Mouse (Mus musculus) heart, adult 9 months (tissue): Measurements from ENCODE around the gene Tmprss7.

Source experiments
- DNase-seq, 2 experiments: peaks; one replicate each; pipeline ENCODE4 v3.0.0; 2022; ENCODE audit warnings: low spot score in 2 of 2

Tmprss7 gene

GRCm38 (mm10) chr16:45693558-45693957, at the start of gene Tmprss7:
TSS of gene Tmprss7 (minus strand) at chr16:45693658.
- no peak for DNase-seq

GRCm38 (mm10) chr16:45742615-45743476, 49.4 kb upstream of the Tmprss7 start, which contains the start of gene Abhd10:
TSS of gene Abhd10 (minus strand) at chr16:45742955.
- DNase-seq = peak; percentile 95 to 96

- DNase-seq = no peak
These were observed 44.4 kb upstream of the Tmprss7 start for GRCm38 (mm10) chr16:45737880-45738279.

- no peak for DNase-seq
These were observed 43.3 kb upstream of the Tmprss7 start for GRCm38 (mm10) chr16:45736724-45737123.

- DNase-seq = no peak
These were observed 35.7 kb upstream of the Tmprss7 start for GRCm38 (mm10) chr16:45729163-45729562.

- DNase-seq = no peak
These were observed 31.3 kb upstream of the Tmprss7 start for GRCm38 (mm10) chr16:45724742-45725102.

- no peak for DNase-seq
These were observed 30.7 kb upstream of the Tmprss7 start, which contains the start of gene Tagln3 for GRCm38 (mm10) chr16:45724061-45724741. TSS of gene Tagln3 (minus strand) at chr16:45724608.

GRCm38 (mm10) chr16:45723172-45723901, 29.9 kb upstream of the Tmprss7 start:
- DNase-seq = no peak

GRCm38 (mm10) chr16:45722460-45722951, 29.0 kb upstream of the Tmprss7 start:
- no peak for DNase-seq

GRCm38 (mm10) chr16:45720022-45720630, 26.7 kb upstream of the Tmprss7 start:
- DNase-seq = no peak

- no peak for DNase-seq
These were observed 24.8 kb upstream of the Tmprss7 start for GRCm38 (mm10) chr16:45718296-45718695.

- no peak for DNase-seq
These were observed 21.2 kb upstream of the Tmprss7 start for GRCm38 (mm10) chr16:45714489-45715150.

- DNase-seq = no peak
These were observed 20.4 kb upstream of the Tmprss7 start for GRCm38 (mm10) chr16:45713878-45714277.

- DNase-seq = no peak
These were observed 19.8 kb upstream of the Tmprss7 start for GRCm38 (mm10) chr16:45713261-45713660.

- no peak for DNase-seq
These were observed 17.8 kb upstream of the Tmprss7 start for GRCm38 (mm10) chr16:45711263-45711662.

- DNase-seq = no peak
These were observed 5.8 kb upstream of the Tmprss7 start for GRCm38 (mm10) chr16:45699301-45699700.

- no peak for DNase-seq
These were observed 4.5 kb upstream of the Tmprss7 start for GRCm38 (mm10) chr16:45697996-45698395.

- DNase-seq = no peak
These were observed 2.1 kb upstream of the Tmprss7 start for GRCm38 (mm10) chr16:45695445-45696160.

GRCm38 (mm10) chr16:45692851-45693250, 607 bp downstream of the Tmprss7 start:
- DNase-seq = no peak

- DNase-seq = no peak
These were observed 3.3 kb downstream of the Tmprss7 start for GRCm38 (mm10) chr16:45690178-45690577.
